Mouse (Mus musculus): ENCODE data around the gene Rab22a. TPM values are rescaled to one million over a fixed set of nuclear protein-coding genes. Genes with fewer than 3 reads are reported as not detected.

Rab22a gene
- polyA plus RNA-seq, 1 experiment from 2014 or later: 33.0 TPM

GRCm38 (mm10) chr2:173680153-173680552, 20.6 kb downstream of the Rab22a start:
- Histone ChIP-seq H3K4me2 (ENCODE audit: low read length) (no peak overlapping the region), H3K4me3 (replicated peaks; ENCODE audit: low read depth, low read length) (no peak overlapping the region), H3K9me3 (replicated peaks; ENCODE audit: low read length) (no peaks in the 10 kb centered on the region), H3K27ac (no peak overlapping the region), H3K4me1 (replicated peaks; ENCODE audit: insufficient read depth, low read length) (0 out of 2 replicates have a peak, but pooled peaks cover 3% of the 10 kb centered on the region), H3K27me3 (ENCODE audit: insufficient read depth, low read length) (no peaks in the 10 kb centered on the region), H3K9ac (ENCODE audit: low read depth, low read length) (no peak overlapping the region), H3K36me3 (ENCODE audit: insufficient read depth, low read length) (peaks cover 8% of the 10 kb centered on the region; the same call in 1 of the 2 replicates)
- WGBS: 52% methylated on average over 1 of the region's 1 CpGs
- DNase-seq (ENCODE audit: low spot score) (no peak), ATAC-seq (replicated peaks; ENCODE audit: low FRiP score, low read depth) (no peak)
- no peak for TF ChIP-seq CTCF (IDR thresholded peaks at IDR 0.05; ENCODE audit: low read depth)

- no peak for ATAC-seq (replicated peaks; ENCODE audit: low FRiP score, low read depth)
- no peak for TF ChIP-seq CTCF (IDR thresholded peaks at IDR 0.05; ENCODE audit: low read depth)
- Histone ChIP-seq H3K36me3 (ENCODE audit: insufficient read depth, low read length) (0 out of 2 replicates have a peak, but pooled peaks cover 5% of the 10 kb centered on the region), H3K4me3 (replicated peaks; ENCODE audit: low read depth, low read length) (no peak overlapping the region), H3K9ac (ENCODE audit: low read depth, low read length) (no peak overlapping the region), H3K4me1 (replicated peaks; ENCODE audit: insufficient read depth, low read length) (0 out of 2 replicates have a peak, but pooled peaks cover 5% of the 10 kb centered on the region), H3K4me2 (ENCODE audit: low read length) (no peak overlapping the region), H3K27ac (no peak overlapping the region), H3K9me3 (replicated peaks; ENCODE audit: low read length) (no peaks in the 10 kb centered on the region), H3K27me3 (ENCODE audit: insufficient read depth, low read length) (no peaks in the 10 kb centered on the region)
- WGBS: 57% methylated on average over 10 of the region's 10 CpGs
- DNase-seq (ENCODE audit: low spot score): no peak
These were observed 23.2 kb downstream of the Rab22a start for GRCm38 (mm10) chr2:173682773-173683172.

GRCm38 (mm10) chr2:173685781-173686361, 26.3 kb downstream of the Rab22a start:
- 91% methylated on average over 3 of the region's 3 CpGs for WGBS
- Histone ChIP-seq H3K4me1 (replicated peaks; ENCODE audit: insufficient read depth, low read length) (0 out of 2 replicates have a peak, but pooled peaks cover 2% of the 10 kb centered on the region), H3K4me2 (ENCODE audit: low read length) (no peak overlapping the region), H3K9me3 (replicated peaks; ENCODE audit: low read length) (no peaks in the 10 kb centered on the region), H3K4me3 (replicated peaks; ENCODE audit: low read depth, low read length) (no peak overlapping the region), H3K27me3 (ENCODE audit: insufficient read depth, low read length) (no peaks in the 10 kb centered on the region), H3K9ac (ENCODE audit: low read depth, low read length) (no peak overlapping the region), H3K27ac (no peak overlapping the region), H3K36me3 (ENCODE audit: insufficient read depth, low read length) (peaks cover 30% of the 10 kb centered on the region)
- no peak for DNase-seq (ENCODE audit: low spot score)
- ATAC-seq (replicated peaks; ENCODE audit: low FRiP score, low read depth): no peak
- TF ChIP-seq CTCF (IDR thresholded peaks at IDR 0.05; ENCODE audit: low read depth): no peak

GRCm38 (mm10) chr2:173687363-173687762, 27.8 kb downstream of the Rab22a start:
- Histone ChIP-seq H3K9ac (ENCODE audit: low read depth, low read length) (no peak overlapping the region), H3K4me1 (replicated peaks; ENCODE audit: insufficient read depth, low read length) (0 out of 2 replicates have a peak, but pooled peaks cover 2% of the 10 kb centered on the region), H3K36me3 (ENCODE audit: insufficient read depth, low read length) (peaks cover 32% of the 10 kb centered on the region), H3K4me3 (replicated peaks; ENCODE audit: low read depth, low read length) (no peak overlapping the region), H3K4me2 (ENCODE audit: low read length) (no peak overlapping the region), H3K27ac (no peak overlapping the region), H3K27me3 (ENCODE audit: insufficient read depth, low read length) (no peaks in the 10 kb centered on the region), H3K9me3 (replicated peaks; ENCODE audit: low read length) (no peaks in the 10 kb centered on the region)
- TF ChIP-seq CTCF (IDR thresholded peaks at IDR 0.05; ENCODE audit: low read depth): no peak
- DNase-seq (ENCODE audit: low spot score) (no peak), ATAC-seq (replicated peaks; ENCODE audit: low FRiP score, low read depth) (no peak)
- WGBS: 73% methylated on average over 5 of the region's 5 CpGs

- H3K4me2 ChIP-seq (ENCODE audit: low read length): no peak overlapping the region
- 0 out of 2 replicates have a peak, but pooled peaks cover 2% of the 10 kb centered on the region for H3K4me1 ChIP-seq (replicated peaks; ENCODE audit: insufficient read depth, low read length)
- ATAC-seq (replicated peaks; ENCODE audit: low FRiP score, low read depth): no peak
- TF ChIP-seq CTCF (IDR thresholded peaks at IDR 0.05; ENCODE audit: low read depth): no peak
- no peak overlapping the region for H3K27ac ChIP-seq
- no peaks in the 10 kb centered on the region for H3K9me3 ChIP-seq (replicated peaks; ENCODE audit: low read length)
- H3K36me3 ChIP-seq (ENCODE audit: insufficient read depth, low read length): peaks cover 27% of the 10 kb centered on the region
- DNase-seq (ENCODE audit: low spot score): no peak
- H3K4me3 ChIP-seq (replicated peaks; ENCODE audit: low read depth, low read length): no peak overlapping the region
- no peak overlapping the region for H3K9ac ChIP-seq (ENCODE audit: low read depth, low read length)
- no peaks in the 10 kb centered on the region for H3K27me3 ChIP-seq (ENCODE audit: insufficient read depth, low read length)
These were observed 30.3 kb downstream of the Rab22a start for GRCm38 (mm10) chr2:173689835-173690234.

- Histone ChIP-seq H3K4me1 (replicated peaks; ENCODE audit: insufficient read depth, low read length) (no peaks in the 10 kb centered on the region), H3K4me2 (ENCODE audit: low read length) (no peak overlapping the region), H3K4me3 (replicated peaks; ENCODE audit: low read depth, low read length) (no peak overlapping the region), H3K9me3 (replicated peaks; ENCODE audit: low read length) (no peaks in the 10 kb centered on the region), H3K9ac (ENCODE audit: low read depth, low read length) (no peak overlapping the region), H3K36me3 (ENCODE audit: insufficient read depth, low read length) (peaks cover 36% of the 10 kb centered on the region), H3K27ac (no peak overlapping the region), H3K27me3 (ENCODE audit: insufficient read depth, low read length) (no peaks in the 10 kb centered on the region)
- TF ChIP-seq CTCF (IDR thresholded peaks at IDR 0.05; ENCODE audit: low read depth): no peak
- ATAC-seq (replicated peaks; ENCODE audit: low FRiP score, low read depth): no peak
- WGBS: 86% methylated on average over 6 of the region's 6 CpGs
- DNase-seq (ENCODE audit: low spot score): no peak
These were observed 32.2 kb downstream of the Rab22a start for GRCm38 (mm10) chr2:173691748-173692147.

GRCm38 (mm10) chr2:173692693-173693092, 33.1 kb downstream of the Rab22a start:
- Histone ChIP-seq H3K4me3 (replicated peaks; ENCODE audit: low read depth, low read length) (no peak overlapping the region), H3K9ac (ENCODE audit: low read depth, low read length) (no peak overlapping the region), H3K27me3 (ENCODE audit: insufficient read depth, low read length) (no peaks in the 10 kb centered on the region), H3K4me1 (replicated peaks; ENCODE audit: insufficient read depth, low read length) (no peaks in the 10 kb centered on the region), H3K36me3 (ENCODE audit: insufficient read depth, low read length) (peaks cover 41% of the 10 kb centered on the region), H3K9me3 (replicated peaks; ENCODE audit: low read length) (no peaks in the 10 kb centered on the region), H3K4me2 (ENCODE audit: low read length) (no peak overlapping the region), H3K27ac (no peak overlapping the region)
- ATAC-seq (replicated peaks; ENCODE audit: low FRiP score, low read depth) (no peak), DNase-seq (ENCODE audit: low spot score) (no peak)
- WGBS: 99% methylated on average over 2 of the region's 2 CpGs
- no peak for TF ChIP-seq CTCF (IDR thresholded peaks at IDR 0.05; ENCODE audit: low read depth)
